Mouse (Mus musculus) hindbrain, embryonic 16.5 days (tissue): ENCODE measurements at regions not wholly inside any gene's neighbourhood (a gene's known extent, or its start where the extent isn't known, plus 50 kb on each side); places are given as distances from the start of the nearest gene placed in this dataset.

Experiments
- ATAC-seq: fragments of 200-750 bp; cut with Nextera tagmentation; 2 replicates; pipeline ENCODE4 v1.8.0; 2017; ENCODE audit warnings: moderate TSS enrichment, moderate library complexity
- H3K27ac ChIP-seq: fragments of 300-500 bp; sonication (generic); 2 replicates; pipeline ENCODE4 v1.5.1; 2014; ENCODE audit warnings: low read depth, mild to moderate bottlenecking, control low read depth, low read length, moderate library complexity
- H3K27me3 ChIP-seq: fragments of 300-500 bp; sonication (generic); replicated peaks from 2 replicates; pipeline ENCODE4 v1.6.1; 2014; ENCODE audit warnings: low read length; ENCODE audit not compliant: control insufficient read depth, insufficient read depth
- H3K36me3 ChIP-seq: fragments of 300-500 bp; sonication (generic); 2 replicates; pipeline ENCODE4 v1.6.1; 2014; ENCODE audit warnings: mild to moderate bottlenecking, low read length, moderate library complexity, mixed read lengths; ENCODE audit not compliant: control insufficient read depth, insufficient read depth
- H3K4me1 ChIP-seq: fragments of 300-500 bp; sonication (generic); 2 replicates; pipeline ENCODE4 v1.6.1; 2014; ENCODE audit warnings: low read depth, low read length; ENCODE audit not compliant: control insufficient read depth, insufficient read depth
- H3K4me2 ChIP-seq: fragments of 300-500 bp; sonication (generic); 2 replicates; pipeline ENCODE4 v1.6.1; 2014; ENCODE audit warnings: mild to moderate bottlenecking, low read length, control low read depth, moderate library complexity
- H3K4me3 ChIP-seq: fragments of 300-500 bp; sonication (generic); 2 replicates; pipeline ENCODE4 v1.5.1; 2014; ENCODE audit warnings: mild to moderate bottlenecking, low read length, control low read depth, moderate library complexity
- H3K9ac ChIP-seq: fragments of 300-500 bp; sonication (generic); 2 replicates; pipeline ENCODE4 v1.6.1; 2014; ENCODE audit warnings: low read depth, mild to moderate bottlenecking, control low read depth, low read length, moderate library complexity
- H3K9me3 ChIP-seq: fragments of 300-500 bp; sonication (generic); 2 replicates; pipeline ENCODE4 v1.6.1; 2014; ENCODE audit warnings: mild to moderate bottlenecking, low read length, moderate library complexity; ENCODE audit not compliant: control insufficient read depth
- WGBS: fragments of 180-500 bp; shearing (Covaris S2); extraction: QIAGEN DNeasy Blood & Tissue Kit; methylation state at CpG from one replicate; pipeline ENCODE4 v1.1.7; 2014; 5-methylcytosine and 5-hydroxymethylcytosine counted together

- H3K27ac ChIP-seq: no peak overlapping the region
- H3K4me3 ChIP-seq: no peak overlapping the region
- H3K9me3 ChIP-seq: no peaks in the 10 kb centered on the region
- H3K9ac ChIP-seq: no peak overlapping the region
- 57% methylated on average over 3 of the region's 3 CpGs for WGBS
- ATAC-seq: peak; percentile 94
- H3K4me2 ChIP-seq: no peak overlapping the region
- H3K36me3 ChIP-seq: no peaks in the 10 kb centered on the region
- H3K27me3 ChIP-seq: no peaks in the 10 kb centered on the region
- H3K4me1 ChIP-seq: no peaks in the 10 kb centered on the region
Measured at GRCm38 (mm10) chr2:107869304-107869958, 579.0 kb downstream of the Kcna4 start.

DNA sequence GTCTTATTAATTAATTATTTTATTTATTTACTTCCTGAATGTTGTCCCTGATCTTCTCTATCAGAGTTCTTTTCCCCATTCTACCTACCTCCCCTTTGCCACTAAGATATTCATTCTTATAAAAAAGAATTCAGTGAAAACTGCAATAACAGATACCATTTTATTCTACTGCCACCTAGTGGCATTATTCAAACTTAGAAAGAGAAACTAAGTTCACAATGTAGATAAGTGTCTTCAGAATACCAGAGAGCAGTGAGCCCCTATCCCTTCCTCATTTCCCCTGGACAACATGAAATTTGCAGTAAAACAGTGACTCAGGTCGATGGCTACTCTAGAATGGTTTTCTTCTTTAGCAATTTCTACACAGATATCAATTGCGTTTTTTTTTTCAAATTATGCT, 589.2 kb downstream of the Kcna4 start:
- Histone ChIP-seq H3K36me3 (no peaks in the 10 kb centered on the region), H3K9me3 (no peaks in the 10 kb centered on the region), H3K9ac (no peak overlapping the region), H3K27me3 (no peaks in the 10 kb centered on the region), H3K4me2 (no peak overlapping the region), H3K4me3 (no peak overlapping the region), H3K4me1 (no peaks in the 10 kb centered on the region), H3K27ac (no peak overlapping the region)
- WGBS: 34% methylated on average over 2 of the region's 2 CpGs
- 0 out of 2 replicates have a peak, but pooled peaks have one; percentile 50 for ATAC-seq

GRCm38 (mm10) chr2:107886063-107886762, 595.8 kb downstream of the Kcna4 start:
- no peak; the same call in 1 of the 2 replicates for ATAC-seq
- H3K9ac ChIP-seq: no peak overlapping the region
- no peak overlapping the region for H3K4me3 ChIP-seq
- no peak overlapping the region for H3K4me2 ChIP-seq
- no peaks in the 10 kb centered on the region for H3K4me1 ChIP-seq
- WGBS: 83% methylated on average over 3 of the region's 3 CpGs
- H3K27ac ChIP-seq: no peak overlapping the region
- no peaks in the 10 kb centered on the region for H3K36me3 ChIP-seq
- H3K9me3 ChIP-seq: no peaks in the 10 kb centered on the region
- no peaks in the 10 kb centered on the region for H3K27me3 ChIP-seq

- no peak overlapping the region for H3K4me3 ChIP-seq
- H3K4me1 ChIP-seq: no peaks in the 10 kb centered on the region
- H3K4me2 ChIP-seq: no peak overlapping the region
- no peaks in the 10 kb centered on the region for H3K27me3 ChIP-seq
- no peaks in the 10 kb centered on the region for H3K9me3 ChIP-seq
- no peak overlapping the region for H3K27ac ChIP-seq
- H3K9ac ChIP-seq: no peak overlapping the region
- H3K36me3 ChIP-seq: no peaks in the 10 kb centered on the region
- ATAC-seq: no peak
Measured at GRCm38 (mm10) chr2:107888245-107888644, 597.8 kb downstream of the Kcna4 start.

DNA sequence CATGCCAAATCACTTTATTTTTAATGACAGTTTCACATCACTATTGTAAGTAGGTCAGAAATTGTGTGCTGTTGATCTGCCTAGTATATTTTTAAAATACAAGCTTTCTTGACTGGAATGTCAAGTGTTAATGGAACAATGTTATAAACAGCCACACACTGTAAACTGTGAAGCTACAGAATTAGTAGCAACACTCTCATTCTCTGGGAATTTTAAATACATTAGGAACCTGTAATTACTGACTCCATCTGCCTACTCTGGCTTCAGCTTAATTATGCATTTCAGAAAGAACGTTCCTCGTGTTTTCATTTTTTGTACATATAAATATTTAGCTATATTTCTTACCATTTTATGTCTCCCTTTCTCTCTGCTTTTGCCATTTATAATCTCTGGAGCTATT, 634.7 kb downstream of the Kcna4 start:
- Histone ChIP-seq H3K9ac (no peak overlapping the region), H3K4me1 (no peaks in the 10 kb centered on the region), H3K9me3 (no peaks in the 10 kb centered on the region; the same call in 1 of the 2 replicates), H3K36me3 (no peaks in the 10 kb centered on the region), H3K27ac (no peak overlapping the region), H3K4me2 (no peak overlapping the region), H3K27me3 (no peaks in the 10 kb centered on the region), H3K4me3 (no peak overlapping the region)
- ATAC-seq: no peak
- 67% methylated on average over 2 of the region's 2 CpGs for WGBS

DNA sequence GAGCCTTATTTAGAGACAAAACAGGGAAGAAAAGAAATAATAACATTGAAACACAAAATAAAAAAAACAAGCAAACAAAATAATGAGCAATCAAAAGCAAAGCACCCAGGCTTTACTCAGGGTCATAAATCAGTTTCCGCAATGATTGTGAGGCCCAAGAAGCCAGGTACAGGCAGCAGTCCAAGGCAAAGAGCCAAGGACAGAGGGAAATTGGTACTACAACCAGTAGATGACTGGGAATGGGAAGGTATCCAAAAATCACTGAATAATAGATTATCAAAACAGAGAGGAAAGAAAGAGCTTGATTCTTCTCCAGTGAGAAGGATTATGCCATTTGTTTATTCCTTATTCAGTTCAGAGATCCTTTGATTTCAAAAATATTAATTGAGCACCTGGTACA, 636.2 kb downstream of the Kcna4 start:
- no peak overlapping the region for H3K27ac ChIP-seq
- no peak overlapping the region for H3K4me2 ChIP-seq
- no peaks in the 10 kb centered on the region for H3K27me3 ChIP-seq
- H3K4me3 ChIP-seq: no peak overlapping the region
- H3K9ac ChIP-seq: no peak overlapping the region
- no peaks in the 10 kb centered on the region for H3K36me3 ChIP-seq
- 69% methylated on average over 1 of the region's 1 CpGs for WGBS
- H3K9me3 ChIP-seq: no peaks in the 10 kb centered on the region
- ATAC-seq: no peak
- H3K4me1 ChIP-seq: no peaks in the 10 kb centered on the region

- peak; percentile 69 for ATAC-seq
- Histone ChIP-seq H3K27me3 (no peaks in the 10 kb centered on the region), H3K27ac (no peak overlapping the region), H3K9ac (no peak overlapping the region), H3K4me3 (no peak overlapping the region), H3K4me1 (no peaks in the 10 kb centered on the region), H3K4me2 (no peak overlapping the region), H3K36me3 (no peaks in the 10 kb centered on the region), H3K9me3 (no peaks in the 10 kb centered on the region)
- WGBS: 30% methylated on average over 2 of the region's 2 CpGs
Measured at GRCm38 (mm10) chr2:107935336-107935735, 644.9 kb downstream of the Kcna4 start.

- Histone ChIP-seq H3K9me3 (no peaks in the 10 kb centered on the region), H3K36me3 (no peaks in the 10 kb centered on the region), H3K4me1 (no peaks in the 10 kb centered on the region), H3K4me3 (no peak overlapping the region), H3K27me3 (no peaks in the 10 kb centered on the region), H3K4me2 (no peak overlapping the region), H3K27ac (no peak overlapping the region), H3K9ac (no peak overlapping the region)
- peak; percentile 87 for ATAC-seq
- 52% methylated on average over 2 of the region's 2 CpGs for WGBS
Measured at GRCm38 (mm10) chr2:107935775-107936174, 645.3 kb downstream of the Kcna4 start.

DNA sequence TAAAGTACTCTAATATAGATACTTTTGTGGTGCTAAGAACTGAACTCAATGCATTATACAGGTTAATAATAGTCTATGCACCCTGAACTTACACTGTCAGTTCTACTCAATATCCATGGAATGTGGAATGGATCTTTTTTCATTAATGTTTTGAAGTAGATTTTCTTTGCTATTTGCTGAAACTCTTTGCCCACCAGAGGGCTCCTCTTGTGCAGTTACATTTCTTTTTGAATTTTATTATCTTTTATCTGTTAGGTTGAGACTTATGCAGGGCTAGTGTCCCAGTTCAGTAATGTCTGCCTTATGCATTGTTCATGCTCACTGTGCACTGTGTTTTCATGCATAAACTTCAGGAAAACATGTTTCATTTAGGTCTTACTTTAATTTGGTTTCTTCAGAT, 650.9 kb downstream of the Kcna4 start:
- Histone ChIP-seq H3K9ac (no peak overlapping the region), H3K36me3 (no peaks in the 10 kb centered on the region), H3K9me3 (no peaks in the 10 kb centered on the region), H3K27ac (no peak overlapping the region), H3K27me3 (no peaks in the 10 kb centered on the region), H3K4me1 (no peaks in the 10 kb centered on the region), H3K4me2 (no peak overlapping the region), H3K4me3 (no peak overlapping the region)
- ATAC-seq: no peak
